Mouse (Mus musculus) mammary gland, adult 2 months (tissue): ENCODE results near the gene Orc4. TPM values are rescaled to one million over a fixed set of nuclear protein-coding genes. Genes with fewer than 3 reads are reported as not detected.

Experiments used
- polyA plus RNA-seq: library from polyadenylated mRNA; depleted of rRNA; stranded (reverse); fragments of >200 nt; gene quantifications from 2 replicates; pipeline ENCODE4 v1.2.3, GENCODE M21; 2012; ENCODE audit warnings: low replicate concordance; rRNA removed

Orc4 gene
- 5.4 and 10.0 TPM in 2 replicates for polyA plus RNA-seq

DNA sequence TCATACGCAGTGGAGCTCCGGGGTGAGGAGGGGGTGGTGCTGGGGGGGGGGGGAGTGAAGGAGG is at the start of gene Orc4:
Gene Orc4 (minus strand): TSS at position 26 of the 64 bp plus-strand sequence.

DNA sequence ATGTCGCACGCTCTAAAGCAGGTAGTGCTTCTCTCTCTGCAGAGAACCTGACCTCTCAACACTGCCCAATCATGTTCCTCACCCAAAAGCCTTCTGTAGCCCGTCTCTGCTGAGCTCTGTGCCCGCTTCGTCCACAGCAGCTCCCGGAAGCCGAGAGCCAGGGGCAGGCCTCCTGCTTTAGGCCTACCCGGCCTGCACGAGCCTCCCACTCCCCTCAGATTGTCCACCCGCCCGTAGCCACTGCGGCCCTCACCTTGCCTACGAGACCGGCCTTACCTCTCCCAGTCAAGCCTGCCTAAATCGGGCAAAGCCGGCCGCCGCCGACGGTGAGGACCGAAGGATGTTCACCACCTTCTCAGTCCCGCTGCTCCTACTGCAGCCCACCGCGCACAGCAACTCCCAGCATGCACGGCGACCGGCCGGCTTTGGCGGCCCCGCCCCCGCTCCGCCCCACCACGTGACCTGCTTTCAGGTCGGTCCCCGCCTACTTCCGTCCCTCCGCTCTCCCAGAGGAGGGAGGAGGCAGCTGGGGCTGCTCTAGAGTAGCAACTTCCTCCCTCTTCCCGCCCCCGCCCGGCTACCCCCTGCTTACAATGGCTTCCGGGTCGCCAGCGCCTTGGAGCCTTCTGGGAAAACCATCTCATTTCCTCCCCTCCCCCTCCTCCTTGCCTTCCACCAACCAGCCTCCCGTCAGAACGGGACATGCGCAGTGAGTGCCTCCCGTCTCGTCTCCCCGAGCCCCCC is 1.1 kb downstream of the Orc4 start, which contains the start of gene Mbd5:
Gene Mbd5 (plus strand): TSS at position 668 of the 744 bp plus-strand sequence.

Other genes with a start within 250 kb of the Orc4 start
- 3.5 and 4.3 TPM in 2 replicates for gene Acvr2a, start 136.2 kb downstream of the Orc4 start, polyA plus RNA-seq
- gene Mbd5, start 769 bp downstream of the Orc4 start, polyA plus RNA-seq, result 3.9 and 7.5 TPM in 2 replicates